Mouse (Mus musculus) heart, embryonic 14.5 days (tissue): Measurements from ENCODE around the gene Shld2. TPM values are rescaled to one million over a fixed set of nuclear protein-coding genes. Genes with fewer than 3 reads are reported as not detected.

Experiments
- ATAC-seq: fragments of 200-750 bp; cut with Nextera tagmentation; 2 replicates; pipeline ENCODE4 v1.8.0; 2017; ENCODE audit warnings: low read depth, moderate TSS enrichment; ENCODE audit not compliant: insufficient number of reproducible peaks, insufficient read depth, low FRiP score
- H3K27ac ChIP-seq, 2 experiments: fragments of 200-500 bp in 1 of 2; fragments of 300-500 bp in 1 of 2; sonication (generic) in 1 of 2; replicated peaks in 1 of 2; 2 replicates each; pipeline ENCODE4 v1.5.1; 2012 to 2014; ENCODE audit warnings: low read depth in 2 of 2, low read length in 2 of 2, control low read depth in 1 of 2, mild to moderate bottlenecking in 1 of 2, mixed read lengths in 1 of 2; ENCODE audit not compliant: control insufficient read depth in 1 of 2, insufficient read depth in 1 of 2
- H3K27me3 ChIP-seq: fragments of 300-500 bp; sonication (generic); 2 replicates; pipeline ENCODE4 v1.6.1; 2014; ENCODE audit warnings: mild to moderate bottlenecking, low read length, control low read depth; ENCODE audit not compliant: control insufficient read depth, insufficient read depth
- H3K36me3 ChIP-seq: fragments of 300-500 bp; sonication (generic); 2 replicates; pipeline ENCODE4 v1.6.1; 2014; ENCODE audit warnings: mild to moderate bottlenecking, control low read depth, low read length, mixed read lengths; ENCODE audit not compliant: control insufficient read depth, insufficient read depth
- H3K4me1 ChIP-seq, 2 experiments: fragments of 200-500 bp in 1 of 2; fragments of 300-500 bp in 1 of 2; sonication (generic) in 1 of 2; 2 replicates each; pipeline ENCODE4 v1.6.1; 2012 to 2014; ENCODE audit warnings: low read length in 2 of 2, control low read depth in 1 of 2, mixed read lengths in 1 of 2; ENCODE audit not compliant: control insufficient read depth in 2 of 2, insufficient read depth in 2 of 2
- H3K4me2 ChIP-seq: fragments of 300-500 bp; sonication (generic); 2 replicates; pipeline ENCODE4 v1.6.1; 2014; ENCODE audit warnings: mild to moderate bottlenecking, low read length
- H3K4me3 ChIP-seq, 2 experiments: fragments of 200-500 bp in 1 of 2; fragments of 300-500 bp in 1 of 2; sonication (generic) in 1 of 2; 2 replicates each; pipeline ENCODE4 v1.5.1; 2012 to 2014; ENCODE audit warnings: low read length in 2 of 2, mild to moderate bottlenecking in 2 of 2, control low read depth in 1 of 2, low read depth in 1 of 2, moderate library complexity in 1 of 2; ENCODE audit not compliant: control insufficient read depth in 1 of 2, insufficient read depth in 1 of 2
- H3K9ac ChIP-seq: fragments of 300-500 bp; sonication (generic); 2 replicates; pipeline ENCODE4 v1.6.1; 2014; ENCODE audit warnings: mild to moderate bottlenecking, low read length
- H3K9me3 ChIP-seq: fragments of 300-500 bp; sonication (generic); 2 replicates; pipeline ENCODE4 v1.6.1; 2016; ENCODE audit warnings: low read length, control low read depth; ENCODE audit not compliant: control insufficient read depth
- WGBS: fragments of 180-500 bp; shearing (Covaris S2); extraction: QIAGEN DNeasy Blood & Tissue Kit; methylation state at CpG from one replicate; pipeline ENCODE4 v1.1.7; 2014; 5-methylcytosine and 5-hydroxymethylcytosine counted together
- polyA plus RNA-seq: library from polyadenylated mRNA; unstranded; fragments of >200 nt; fragmentation: Nextera tagmentation; extraction: Ambion mirVana; gene quantifications from 2 replicates; pipeline ENCODE4 v1.2.1, GENCODE M21; 2014

The Shld2 gene
- polyA plus RNA-seq, 1 experiment from 2014 or later, result 7.1 TPM

GRCm38 (mm10) chr14:34339446-34339845 is 29.2 kb upstream of the Shld2 start:
- Histone ChIP-seq H3K36me3 (peaks cover 96% of the 10 kb centered on the region), H3K4me1 (no peaks in the 10 kb centered on the region), H3K9ac (no peak overlapping the region), H3K27ac (no peak overlapping the region), H3K27me3 (no peaks in the 10 kb centered on the region), H3K4me2 (no peak overlapping the region), H3K9me3 (no peaks in the 10 kb centered on the region), H3K4me3 (no peak overlapping the region)
- 79% methylated on average over 1 of the region's 1 CpGs for WGBS
- no peak for ATAC-seq

DNA sequence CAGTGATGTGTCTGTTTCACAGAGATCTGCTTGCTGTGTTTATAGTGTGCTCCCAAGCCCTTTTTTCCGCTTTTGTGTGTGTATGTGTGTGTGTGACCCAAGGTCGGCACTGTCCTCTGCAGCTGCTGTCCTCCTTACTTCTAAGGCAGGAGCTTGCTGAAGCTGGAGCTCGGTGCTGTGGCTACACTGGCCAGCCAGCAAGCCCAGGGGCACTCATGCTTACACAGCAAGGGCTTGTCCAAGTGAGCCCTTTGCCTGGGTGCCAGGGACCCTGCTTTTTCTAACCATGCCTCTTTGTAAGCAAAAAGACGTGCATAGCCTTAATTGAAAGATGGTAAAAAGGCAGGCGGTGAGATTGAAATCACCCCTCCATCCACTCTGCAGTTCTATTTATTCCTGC is 22.2 kb upstream of the Shld2 start:
- no peak overlapping the region for H3K4me2 ChIP-seq
- no peaks in the 10 kb centered on the region for H3K27me3 ChIP-seq
- WGBS, result 92% methylated on average over 5 of the region's 5 CpGs
- H3K4me3 ChIP-seq, result no peak overlapping the region
- H3K27ac ChIP-seq, result no peak overlapping the region
- no peaks in the 10 kb centered on the region for H3K4me1 ChIP-seq
- H3K9me3 ChIP-seq, result no peaks in the 10 kb centered on the region
- no peak overlapping the region for H3K9ac ChIP-seq
- no peak for ATAC-seq
- peaks cover 88% of the 10 kb centered on the region for H3K36me3 ChIP-seq

DNA sequence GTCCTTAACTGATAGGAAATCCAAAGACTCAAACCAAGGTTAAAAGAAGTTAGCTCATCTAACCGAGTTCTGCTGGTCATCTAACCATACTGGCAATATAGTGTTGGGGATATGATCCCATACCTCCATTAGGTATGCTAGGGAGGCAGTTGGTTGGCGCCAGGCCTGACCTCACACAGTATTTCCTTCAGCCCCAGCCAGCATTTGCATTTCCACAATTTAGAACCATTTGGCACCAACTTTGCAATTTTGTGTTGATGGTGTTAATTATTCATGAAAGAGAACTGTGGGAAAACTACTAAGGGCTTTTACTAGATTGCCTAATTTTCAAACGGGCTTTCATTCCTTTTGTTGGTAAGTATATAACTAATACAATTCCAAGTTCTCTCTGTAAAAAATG is 21.6 kb upstream of the Shld2 start:
- WGBS, result 92% methylated on average over 3 of the region's 3 CpGs
- Histone ChIP-seq H3K36me3 (peaks cover 87% of the 10 kb centered on the region), H3K27me3 (no peaks in the 10 kb centered on the region), H3K4me3 (no peak overlapping the region), H3K27ac (no peak overlapping the region), H3K9me3 (no peaks in the 10 kb centered on the region), H3K9ac (no peak overlapping the region), H3K4me2 (no peak overlapping the region), H3K4me1 (no peaks in the 10 kb centered on the region)
- ATAC-seq, result no peak

- no peak for ATAC-seq
- no peak overlapping the region for H3K4me3 ChIP-seq
- H3K27me3 ChIP-seq, result no peaks in the 10 kb centered on the region
- no peak overlapping the region for H3K27ac ChIP-seq
- H3K4me1 ChIP-seq, result no peaks in the 10 kb centered on the region
- H3K9ac ChIP-seq, result no peak overlapping the region
- WGBS, result 89% methylated on average over 9 of the region's 9 CpGs
- H3K4me2 ChIP-seq, result no peak overlapping the region
- no peaks in the 10 kb centered on the region for H3K9me3 ChIP-seq
- H3K36me3 ChIP-seq, result peaks cover 83% of the 10 kb centered on the region
These were observed 20.4 kb upstream of the Shld2 start for GRCm38 (mm10) chr14:34330657-34331158.

GRCm38 (mm10) chr14:34327618-34328017 is 17.3 kb upstream of the Shld2 start:
- H3K27ac ChIP-seq, result no peak overlapping the region
- H3K4me2 ChIP-seq, result no peak overlapping the region
- ATAC-seq, result no peak
- H3K4me1 ChIP-seq, result no peaks in the 10 kb centered on the region
- H3K4me3 ChIP-seq, result no peak overlapping the region
- H3K36me3 ChIP-seq, result peaks cover 82% of the 10 kb centered on the region
- H3K9ac ChIP-seq, result no peak overlapping the region
- no peaks in the 10 kb centered on the region for H3K27me3 ChIP-seq
- 84% methylated on average over 1 of the region's 1 CpGs for WGBS
- H3K9me3 ChIP-seq, result no peaks in the 10 kb centered on the region

DNA sequence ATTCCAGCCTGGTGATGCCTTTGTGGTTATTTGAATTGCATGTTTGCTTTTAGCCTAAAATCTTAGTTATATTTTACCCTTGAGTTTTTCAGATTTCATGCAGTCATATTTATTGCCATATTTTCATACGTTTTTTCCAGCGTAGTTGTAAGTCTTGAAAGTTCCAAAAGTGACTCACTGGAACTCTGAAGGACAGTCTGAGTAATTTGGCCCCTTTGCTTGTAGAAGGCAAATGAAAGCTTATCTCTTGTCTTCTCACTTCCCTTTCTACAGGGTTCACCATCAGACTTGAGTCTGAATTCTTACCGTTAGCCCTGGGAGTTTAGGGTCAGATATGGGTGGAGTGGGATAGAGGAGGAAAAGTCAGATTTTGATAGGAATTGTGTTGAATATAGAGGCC is 16.3 kb upstream of the Shld2 start:
- no peak overlapping the region for H3K27ac ChIP-seq
- no peak for ATAC-seq
- no peaks in the 10 kb centered on the region for H3K4me1 ChIP-seq
- H3K36me3 ChIP-seq, result peaks cover 77% of the 10 kb centered on the region
- no peaks in the 10 kb centered on the region for H3K9me3 ChIP-seq
- WGBS, result 76% methylated on average over 3 of the region's 3 CpGs
- H3K4me2 ChIP-seq, result no peak overlapping the region
- H3K27me3 ChIP-seq, result no peaks in the 10 kb centered on the region
- H3K4me3 ChIP-seq, result no peak overlapping the region
- H3K9ac ChIP-seq, result no peak overlapping the region

- Histone ChIP-seq H3K4me3 (no peak overlapping the region), H3K27ac (no peak overlapping the region), H3K36me3 (peaks cover 73% of the 10 kb centered on the region), H3K9ac (no peak overlapping the region), H3K4me1 (no peaks in the 10 kb centered on the region), H3K27me3 (no peaks in the 10 kb centered on the region), H3K4me2 (no peak overlapping the region), H3K9me3 (no peaks in the 10 kb centered on the region)
- 97% methylated on average over 5 of the region's 5 CpGs for WGBS
- ATAC-seq, result no peak
These were observed 13.3 kb upstream of the Shld2 start for GRCm38 (mm10) chr14:34323576-34324085.

- H3K27ac ChIP-seq, result no peak overlapping the region
- H3K27me3 ChIP-seq, result no peaks in the 10 kb centered on the region
- no peak overlapping the region for H3K4me3 ChIP-seq
- peaks cover 2 to 5% of the 10 kb centered on the region in 2 experiments for H3K4me1 ChIP-seq
- no peaks in the 10 kb centered on the region for H3K9me3 ChIP-seq
- H3K9ac ChIP-seq, result no peak overlapping the region
- no peak overlapping the region for H3K4me2 ChIP-seq
- peaks cover 41% of the 10 kb centered on the region for H3K36me3 ChIP-seq
- ATAC-seq, result no peak
These were observed 7.8 kb upstream of the Shld2 start for GRCm38 (mm10) chr14:34318113-34318512.
